Mouse (Mus musculus): ENCODE results near the gene Khnyn. TPM values are rescaled to one million over a fixed set of nuclear protein-coding genes. Genes with fewer than 3 reads are reported as not detected.

Khnyn gene
- total and polyA plus RNA-seq, 2 experiments from 2014 or later = 5.3 to 20.0 TPM

GRCm38 (mm10) chr14:55862970-55863369, 21.8 kb upstream of the Khnyn start:
- H3K4me3 ChIP-seq (ENCODE audit: low read depth, low read length) = no peak overlapping the region
- 94% methylated on average over 10 of the region's 10 CpGs for WGBS
- no peak for TF ChIP-seq CTCF (IDR thresholded peaks at IDR 0.05; ENCODE audit: low read depth)

DNA sequence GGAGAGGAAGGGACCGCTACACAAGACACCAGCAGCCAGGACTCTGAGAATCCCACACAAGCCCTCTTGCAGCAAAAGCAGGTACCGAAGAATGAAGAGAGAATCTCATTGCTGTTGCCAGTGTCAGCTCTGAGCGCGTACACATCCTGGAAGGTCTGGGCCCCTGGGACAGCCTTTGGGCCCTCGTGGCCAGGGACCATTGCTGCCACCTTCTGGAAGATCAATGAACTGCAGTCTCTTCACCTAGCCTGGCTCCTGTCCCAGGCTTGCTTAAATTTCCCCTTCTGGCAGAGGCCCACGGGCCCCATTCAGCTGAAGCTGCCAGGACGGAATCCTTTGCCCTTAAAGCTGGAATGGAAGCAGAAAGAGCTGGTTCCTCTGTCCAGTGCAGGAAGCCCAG, 21.0 kb upstream of the Khnyn start:
- TF ChIP-seq CTCF (IDR thresholded peaks at IDR 0.05; ENCODE audit: low read depth) = peak; percentile 83
- Histone ChIP-seq H3K4me1 (ENCODE audit: insufficient read depth) (no peaks in the 10 kb centered on the region), H3K4me2 (ENCODE audit: low read depth) (no peak overlapping the region), H3K27me3 (ENCODE audit: insufficient read depth, low read length) (no peaks in the 10 kb centered on the region), H3K4me3 (ENCODE audit: low read depth, low read length) (no peak overlapping the region), H3K9me3 (ENCODE audit: low read length) (no peaks in the 10 kb centered on the region), H3K27ac (ENCODE audit: low read depth, low read length) (no peak overlapping the region), H3K9ac (no peak overlapping the region), H3K36me3 (ENCODE audit: insufficient read depth) (peaks cover 45% of the 10 kb centered on the region)
- 29% methylated on average over 7 of the region's 7 CpGs for WGBS
- DNase-seq (peak; percentile 65), ATAC-seq (peak; percentile 58)

More at GRCm38 (mm10) chr14:55862970-55863369, 21.8 kb upstream of the Khnyn start:
- ATAC-seq (no peak), DNase-seq (no peak)
- Histone ChIP-seq H3K4me2 (ENCODE audit: low read depth) (no peak overlapping the region), H3K9me3 (ENCODE audit: low read length) (no peaks in the 10 kb centered on the region), H3K27ac (ENCODE audit: low read depth, low read length) (no peak overlapping the region), H3K9ac (no peak overlapping the region), H3K27me3 (ENCODE audit: insufficient read depth, low read length) (no peaks in the 10 kb centered on the region), H3K36me3 (ENCODE audit: insufficient read depth) (peaks cover 37% of the 10 kb centered on the region), H3K4me1 (ENCODE audit: insufficient read depth) (no peaks in the 10 kb centered on the region)

DNA sequence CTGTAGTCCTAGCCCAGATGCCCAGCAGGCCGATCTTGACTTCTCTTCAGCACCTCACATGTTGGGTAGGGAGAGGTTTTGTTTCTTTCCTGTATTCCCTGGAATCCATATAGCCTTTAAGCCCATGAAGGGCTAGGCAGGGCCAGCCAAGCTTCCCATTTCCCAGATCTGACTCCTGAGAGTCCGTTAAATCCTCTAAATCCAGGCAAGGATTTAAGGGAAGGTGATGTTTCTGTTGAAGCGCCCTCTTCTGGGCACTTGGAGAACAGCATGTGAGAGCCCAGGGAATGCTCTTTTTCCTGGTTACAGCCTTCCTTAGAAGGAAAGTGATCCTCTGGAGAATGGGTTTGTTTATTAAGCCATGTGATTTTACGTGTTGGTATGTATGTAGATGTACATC, 17.8 kb upstream of the Khnyn start:
- H3K9me3 ChIP-seq (ENCODE audit: low read length) = no peaks in the 10 kb centered on the region
- H3K4me3 ChIP-seq (ENCODE audit: low read depth, low read length) = no peak overlapping the region
- no peak overlapping the region for H3K27ac ChIP-seq (ENCODE audit: low read depth, low read length)
- H3K9ac ChIP-seq = no peak overlapping the region
- peaks cover 74% of the 10 kb centered on the region for H3K36me3 ChIP-seq (ENCODE audit: insufficient read depth)
- H3K4me2 ChIP-seq (ENCODE audit: low read depth) = no peak overlapping the region
- no peaks in the 10 kb centered on the region for H3K4me1 ChIP-seq (ENCODE audit: insufficient read depth)
- WGBS = 33% methylated on average over 4 of the region's 4 CpGs
- TF ChIP-seq CTCF (IDR thresholded peaks at IDR 0.05; ENCODE audit: low read depth) = peak; percentile 84
- peak; percentile 78 for DNase-seq
- no peak; the same call in 1 of the 2 replicates for ATAC-seq
- no peaks in the 10 kb centered on the region for H3K27me3 ChIP-seq (ENCODE audit: insufficient read depth, low read length)

- no peak overlapping the region for H3K4me2 ChIP-seq (ENCODE audit: low read depth)
- no peak overlapping the region for H3K9ac ChIP-seq
- H3K9me3 ChIP-seq (ENCODE audit: low read length) = no peaks in the 10 kb centered on the region
- no peak for DNase-seq
- no peak overlapping the region for H3K4me3 ChIP-seq (ENCODE audit: low read depth, low read length)
- TF ChIP-seq CTCF (IDR thresholded peaks at IDR 0.05; ENCODE audit: low read depth) = no peak
- no peak overlapping the region for H3K27ac ChIP-seq (ENCODE audit: low read depth, low read length)
- H3K36me3 ChIP-seq (ENCODE audit: insufficient read depth) = peaks cover 84% of the 10 kb centered on the region
- 91% methylated on average over 14 of the region's 14 CpGs for WGBS
- no peaks in the 10 kb centered on the region for H3K4me1 ChIP-seq (ENCODE audit: insufficient read depth)
- no peak for ATAC-seq
- H3K27me3 ChIP-seq (ENCODE audit: insufficient read depth, low read length) = no peaks in the 10 kb centered on the region
Measured at GRCm38 (mm10) chr14:55868230-55869026, 16.3 kb upstream of the Khnyn start.

DNA sequence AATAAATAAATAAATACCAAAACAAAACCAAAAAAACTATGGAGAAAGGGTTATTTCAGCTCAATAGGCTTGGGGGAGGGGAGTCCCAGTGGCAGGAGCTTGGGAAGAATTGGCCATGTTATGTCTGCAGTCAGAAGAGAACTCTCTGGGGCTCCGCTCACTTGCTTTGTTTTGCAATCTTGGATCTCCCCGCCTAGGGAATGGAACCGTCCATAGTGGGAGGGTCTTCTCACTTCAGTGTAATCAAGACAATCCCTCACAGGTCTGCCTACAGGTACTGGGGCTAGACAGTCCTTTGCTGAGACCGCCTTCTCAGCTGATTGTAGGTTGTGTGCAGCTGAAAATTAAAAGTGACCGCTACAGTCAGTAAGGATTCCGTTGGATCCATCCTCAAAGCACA, 15.2 kb upstream of the Khnyn start:
- Histone ChIP-seq H3K4me1 (ENCODE audit: insufficient read depth) (no peaks in the 10 kb centered on the region), H3K9ac (no peak overlapping the region), H3K9me3 (ENCODE audit: low read length) (no peaks in the 10 kb centered on the region), H3K27me3 (ENCODE audit: insufficient read depth, low read length) (no peaks in the 10 kb centered on the region), H3K27ac (ENCODE audit: low read depth, low read length) (no peak overlapping the region), H3K36me3 (ENCODE audit: insufficient read depth) (peaks cover 74% of the 10 kb centered on the region), H3K4me2 (ENCODE audit: low read depth) (no peak overlapping the region), H3K4me3 (ENCODE audit: low read depth, low read length) (no peak overlapping the region)
- no peak for DNase-seq
- ATAC-seq = no peak
- no peak for TF ChIP-seq CTCF (IDR thresholded peaks at IDR 0.05; ENCODE audit: low read depth)
- 97% methylated on average over 6 of the region's 6 CpGs for WGBS

- Histone ChIP-seq H3K4me1 (ENCODE audit: insufficient read depth) (no peaks in the 10 kb centered on the region), H3K9ac (no peak overlapping the region), H3K9me3 (ENCODE audit: low read length) (no peaks in the 10 kb centered on the region), H3K4me2 (ENCODE audit: low read depth) (no peak overlapping the region), H3K4me3 (ENCODE audit: low read depth, low read length) (no peak overlapping the region), H3K27me3 (ENCODE audit: insufficient read depth, low read length) (no peaks in the 10 kb centered on the region), H3K36me3 (ENCODE audit: insufficient read depth) (peaks cover 51% of the 10 kb centered on the region), H3K27ac (ENCODE audit: low read depth, low read length) (no peak overlapping the region)
- ATAC-seq (no peak), DNase-seq (no peak)
- no peak for TF ChIP-seq CTCF (IDR thresholded peaks at IDR 0.05; ENCODE audit: low read depth)
- WGBS = 91% methylated on average over 12 of the region's 12 CpGs
Measured at GRCm38 (mm10) chr14:55872039-55872438, 12.7 kb upstream of the Khnyn start.

DNA sequence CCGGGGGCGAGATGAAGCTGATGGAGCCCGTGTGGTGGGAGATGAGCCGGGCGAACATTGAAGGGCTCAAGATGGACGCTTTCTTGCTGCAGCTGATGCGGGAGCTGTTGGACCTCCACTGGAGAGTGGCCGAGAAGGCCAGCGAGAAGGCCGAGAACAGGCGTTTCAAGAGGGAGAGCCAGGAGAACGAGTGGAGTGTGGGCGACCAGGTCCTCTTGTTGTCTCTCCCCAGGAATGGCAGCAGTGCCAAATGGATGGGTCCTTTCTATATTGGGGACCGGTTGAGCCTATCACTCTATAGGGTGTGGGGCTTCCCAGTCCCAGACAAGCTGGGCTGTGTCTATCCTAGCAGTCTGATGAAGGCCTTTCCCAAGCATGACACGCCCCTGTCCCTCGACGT, 12.2 kb upstream of the Khnyn start:
- 91% methylated on average over 17 of the region's 17 CpGs for WGBS

More for the DNA sequence above, 12.2 kb upstream of the Khnyn start:
- Histone ChIP-seq H3K4me1 (ENCODE audit: insufficient read depth) (no peaks in the 10 kb centered on the region), H3K4me2 (ENCODE audit: low read depth) (no peak overlapping the region), H3K4me3 (ENCODE audit: low read depth, low read length) (no peak overlapping the region), H3K27me3 (ENCODE audit: insufficient read depth, low read length) (no peaks in the 10 kb centered on the region), H3K9ac (no peak overlapping the region), H3K36me3 (ENCODE audit: insufficient read depth) (peaks cover 51% of the 10 kb centered on the region), H3K27ac (ENCODE audit: low read depth, low read length) (no peak overlapping the region), H3K9me3 (ENCODE audit: low read length) (no peaks in the 10 kb centered on the region)
- DNase-seq (no peak), ATAC-seq (no peak)
- TF ChIP-seq CTCF (IDR thresholded peaks at IDR 0.05; ENCODE audit: low read depth) = no peak
